Mouse (Mus musculus): Measurements from ENCODE around the gene H2-Eb1.

GRCm38 (mm10) chr17:34365031-34365430 is 59.4 kb downstream of the H2-Eb1 start:
- TF ChIP-seq CTCF (conservative IDR thresholded peaks at IDR 0.05; ENCODE audit: insufficient read depth, insufficient read length, low read depth, low read length) (no peak), POLR2A (IDR thresholded peaks at IDR 0.05; ENCODE audit: low read depth, low read length) (no peak)

Measured in kidney, adult 2 months (tissue).